Mouse (Mus musculus) CH12.LX (cell line): ENCODE results near the gene Igf1. TPM values are rescaled to one million over a fixed set of nuclear protein-coding genes. Genes with fewer than 3 reads are reported as not detected.

Source experiments
- DNase-seq: peaks from one replicate; pipeline ENCODE4 v3.0.0-alpha.2; 2013; ENCODE audit errors: extremely low read depth
- H3K27ac ChIP-seq: 2 replicates; pipeline ENCODE4 v1.5.1; 2012; ENCODE audit warnings: low read depth, mild to moderate bottlenecking, control low read depth, moderate library complexity; ENCODE audit not compliant: insufficient read depth
- H3K27me3 ChIP-seq: replicated peaks from 2 replicates; pipeline ENCODE3; 2012; ENCODE audit warnings: inconsistent platforms
- H3K36me3 ChIP-seq, 2 experiments: replicated peaks in 1 of 2; 2 replicates each; pipeline versions ENCODE3 to v1.6.1; 2012; ENCODE audit warnings: inconsistent platforms in 1 of 2, low read length in 1 of 2, mild to moderate bottlenecking in 1 of 2, mixed read lengths in 1 of 2, moderate library complexity in 1 of 2; ENCODE audit not compliant: control insufficient read depth in 1 of 2, insufficient read depth in 1 of 2
- H3K4me1 ChIP-seq, 2 experiments: 2 replicates each; pipeline ENCODE4 v1.6.1; 2012; ENCODE audit warnings: inconsistent platforms in 1 of 2, moderate library complexity in 1 of 2; ENCODE audit not compliant: insufficient read depth in 2 of 2, control insufficient read depth in 1 of 2
- H3K4me2 ChIP-seq: 2 replicates; pipeline ENCODE4 v1.6.1; 2012; ENCODE audit warnings: low read depth, mild to moderate bottlenecking, control low read depth; ENCODE audit not compliant: poor library complexity, insufficient read depth, severe bottlenecking
- H3K4me3 ChIP-seq, 3 experiments: fragments of 150-350 bp in 1 of 3; sonication (generic) in 1 of 3; replicated peaks in 1 of 3; 2 replicates each; pipeline versions ENCODE3 to v1.5.1; 2011 to 2012; ENCODE audit warnings: low read depth in 2 of 3, low read length in 2 of 3, mild to moderate bottlenecking in 2 of 3, moderate library complexity in 2 of 3, control low read depth in 1 of 3, improper control_type of control experiment in 1 of 3, inconsistent platforms in 1 of 3, mixed read lengths in 1 of 3; ENCODE audit not compliant: poor library complexity in 1 of 3
- H3K79me2 ChIP-seq: replicated peaks from 2 replicates; pipeline ENCODE4 v1.6.1; 2012; ENCODE audit warnings: mild to moderate bottlenecking, moderate library complexity; ENCODE audit not compliant: control insufficient read depth, poor library complexity, insufficient read depth, severe bottlenecking; ENCODE audit errors: extremely low read depth
- H3K9ac ChIP-seq: 2 replicates; pipeline ENCODE4 v1.6.1; 2012; ENCODE audit warnings: low read depth, mild to moderate bottlenecking, control low read depth, moderate library complexity; ENCODE audit not compliant: insufficient read depth
- H3K9me3 ChIP-seq: replicated peaks from 2 replicates; pipeline ENCODE3; 2012; ENCODE audit warnings: low read length, inconsistent platforms, mixed read lengths
- CHD1 ChIP-seq: IDR thresholded peaks from 2 replicates; pipeline ENCODE4 v1.6.1; 2012; ENCODE audit warnings: low read depth, low read length, improper control_type of control experiment, inconsistent platforms
- ETS1 ChIP-seq: conservative IDR thresholded peaks from 2 replicates; pipeline ENCODE4 v1.6.1; 2012; ENCODE audit warnings: low read depth, mild to moderate bottlenecking, inconsistent platforms, low read length, improper control_type of control experiment, moderate library complexity
- GABPA ChIP-seq: IDR thresholded peaks from 2 replicates; pipeline ENCODE4 v1.6.1; 2012; ENCODE audit warnings: low read depth, low read length, improper control_type of control experiment, inconsistent platforms; ENCODE audit not compliant: insufficient replicate concordance
- HCFC1 ChIP-seq: IDR thresholded peaks from 2 replicates; pipeline ENCODE4 v1.6.1; 2012; ENCODE audit warnings: low read depth, mild to moderate bottlenecking, inconsistent platforms, low read length, improper control_type of control experiment
- IRF4 ChIP-seq: IDR thresholded peaks from 2 replicates; pipeline ENCODE4 v1.6.1; 2014; ENCODE audit warnings: low read depth, mild to moderate bottlenecking, inconsistent platforms, low read length, improper control_type of control experiment
- JUN ChIP-seq: IDR thresholded peaks from 2 replicates; pipeline ENCODE4 v1.6.1; 2011; ENCODE audit warnings: low read depth, mild to moderate bottlenecking, low read length, improper control_type of control experiment, moderate library complexity; ENCODE audit not compliant: insufficient read depth
- JUND ChIP-seq: conservative IDR thresholded peaks from 2 replicates; pipeline ENCODE4 v1.6.1; 2011; ENCODE audit warnings: low read depth, low read length, improper control_type of control experiment
- KAT2A ChIP-seq: IDR thresholded peaks from 2 replicates; pipeline ENCODE4 v1.6.1; 2012; ENCODE audit warnings: low read length, improper control_type of control experiment, inconsistent platforms; ENCODE audit not compliant: insufficient replicate concordance
- MAFK ChIP-seq: IDR thresholded peaks from 2 replicates; pipeline ENCODE4 v1.6.1; 2011; ENCODE audit warnings: low read length, improper control_type of control experiment; ENCODE audit not compliant: insufficient replicate concordance
- MAZ ChIP-seq: IDR thresholded peaks from 2 replicates; pipeline ENCODE4 v1.6.1; 2012; ENCODE audit warnings: low read depth, mild to moderate bottlenecking, inconsistent platforms, low read length, improper control_type of control experiment, moderate library complexity
- NRF1 ChIP-seq: IDR thresholded peaks from 2 replicates; pipeline ENCODE4 v1.6.1; 2014; ENCODE audit warnings: low read depth, mild to moderate bottlenecking, inconsistent platforms, low read length, improper control_type of control experiment, moderate library complexity
- POLR2AphosphoS2 ChIP-seq: IDR thresholded peaks from 2 replicates; pipeline ENCODE4 v1.6.1; 2011; ENCODE audit warnings: low read depth, low read length, improper control_type of control experiment
- RCOR1 ChIP-seq: conservative IDR thresholded peaks from 2 replicates; pipeline ENCODE4 v1.6.1; 2012; ENCODE audit warnings: low read depth, mild to moderate bottlenecking, inconsistent platforms, low read length, improper control_type of control experiment
- SIN3A ChIP-seq: IDR thresholded peaks from 2 replicates; pipeline ENCODE4 v1.6.1; 2012; ENCODE audit warnings: low read length, improper control_type of control experiment, inconsistent platforms
- TBP ChIP-seq: conservative IDR thresholded peaks from 2 replicates; pipeline ENCODE4 v1.6.1; 2011; ENCODE audit warnings: low read depth, low read length, improper control_type of control experiment
- TCF12 ChIP-seq: IDR thresholded peaks from 2 replicates; pipeline ENCODE4 v1.6.1; 2014; ENCODE audit warnings: low read depth, mild to moderate bottlenecking, inconsistent platforms, low read length, improper control_type of control experiment
- dilution Hi-C: fragments of 300-500 bp; cut with MboI; formaldehyde crosslinking; loops from 2 replicates; pipeline ENCODE4 v1.14.3; 2020; ENCODE audit warnings: low sequenced_read_pairs; ENCODE audit not compliant: extremely low pct_unique_long_range_greater_than_20kb, extremely low pct_ligation_motif_present
- in situ Hi-C: fragments of 300-500 bp; cut with MboI; formaldehyde crosslinking; loops from 3 replicates; pipeline ENCODE4 v1.14.3; 2019; ENCODE audit warnings: low sequenced_read_pairs, low pct_ligation_motif_present, low pct_unique_long_range_greater_than_20kb, mixed read lengths
- polyA plus RNA-seq: library from polyadenylated mRNA; unstranded; fragments of >175 nt; gene quantifications from 2 replicates; pipeline ENCODE4 v1.2.1, GENCODE M21; 2012; ENCODE audit warnings: low read depth; ENCODE audit not compliant: insufficient read length
- total RNA-seq, 2 experiments: library from RNA; depleted of rRNA; stranded (reverse); fragments of 300-350 nt in 1 of 2; fragments of >200 nt in 1 of 2; gene quantifications; 2 replicates each; pipeline ENCODE4 v1.2.3; 2012 to 2014

Igf1 gene
- total and polyA plus RNA-seq, 3 experiments, result 0.23 TPM; not detected in 2

DNA sequence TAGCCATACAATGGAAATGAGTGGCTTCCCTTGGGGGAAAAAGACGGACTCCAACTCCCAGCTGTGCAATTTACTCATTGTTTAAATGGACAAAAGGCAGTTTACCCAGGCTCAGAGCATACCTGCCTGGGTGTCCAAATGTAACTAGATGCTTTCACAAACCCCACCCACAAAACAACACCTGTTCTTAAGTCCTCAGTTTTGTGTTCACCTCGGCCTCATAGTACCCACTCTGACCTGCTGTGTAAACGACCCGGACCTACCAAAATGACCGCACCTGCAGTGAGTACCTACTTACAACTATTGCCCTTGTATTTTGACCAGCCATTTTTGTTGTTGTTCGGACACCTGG, 3.0 kb downstream of the Igf1 start:
- peaks cover 5% of the 10 kb centered on the region for H3K27me3 ChIP-seq
- no peak overlapping the region for H3K4me3 ChIP-seq
- no peaks in the 10 kb centered on the region for H3K9me3 ChIP-seq
- no peak overlapping the region for H3K4me2 ChIP-seq
- no peak overlapping the region for H3K9ac ChIP-seq
- no peak for DNase-seq
- dilution Hi-C loops (no loop called here), in situ Hi-C loops (no loop called here)
- no peak overlapping the region for H3K27ac ChIP-seq
- peaks cover 16 to 26% of the 10 kb centered on the region in 2 experiments for H3K4me1 ChIP-seq
- H3K36me3 ChIP-seq, result no peaks in the 10 kb centered on the region
- TF ChIP-seq HCFC1, result no peak
- no peak for TF ChIP-seq CHD1
- no peak for TF ChIP-seq POLR2AphosphoS2
- no peak for TF ChIP-seq TCF12
- no peak for TF ChIP-seq GABPA
- TF ChIP-seq MAFK, result no peak
- TF ChIP-seq MAZ, result no peak
- no peak for TF ChIP-seq JUN
- TF ChIP-seq NRF1, result no peak
- no peaks in the 10 kb centered on the region for H3K79me2 ChIP-seq

DNA sequence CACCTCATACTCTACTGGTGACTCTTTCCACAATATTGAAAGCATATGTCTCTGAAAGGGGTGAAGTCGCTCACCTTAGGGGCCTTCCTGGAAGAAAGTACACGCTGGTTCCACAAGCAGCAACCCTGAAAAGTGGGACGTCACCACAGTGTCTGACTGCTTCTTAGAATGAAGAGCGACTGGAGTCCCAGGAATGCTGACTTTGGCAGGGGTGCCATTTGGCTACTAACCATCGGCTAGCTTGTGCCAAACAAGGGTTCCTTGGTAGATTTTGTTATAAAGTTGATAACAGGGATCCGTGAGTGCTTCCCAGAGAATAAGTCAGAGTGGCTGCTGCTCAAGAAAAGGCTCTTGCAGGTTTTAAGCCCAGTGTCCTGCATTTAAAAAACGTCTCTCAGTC, 4.8 kb downstream of the Igf1 start:
- Histone ChIP-seq H3K4me2 (no peak overlapping the region), H3K27me3 (peaks cover 2% of the 10 kb centered on the region), H3K4me1 (peaks cover 4 to 8% of the 10 kb centered on the region in 2 experiments), H3K27ac (no peak overlapping the region), H3K36me3 (no peaks in the 10 kb centered on the region), H3K9ac (no peak overlapping the region), H3K4me3 (no peak overlapping the region), H3K9me3 (no peaks in the 10 kb centered on the region), H3K79me2 (no peaks in the 10 kb centered on the region)
- in situ Hi-C loops (no loop called here), dilution Hi-C loops (no loop called here)
- no peak for TF ChIP-seq IRF4
- TF ChIP-seq TBP, result no peak
- TF ChIP-seq SIN3A, result no peak
- no peak for TF ChIP-seq RCOR1
- TF ChIP-seq JUND, result no peak
- TF ChIP-seq ETS1, result no peak
- TF ChIP-seq CHD1, result no peak
- no peak for TF ChIP-seq KAT2A
- TF ChIP-seq MAFK, result no peak
- no peak for DNase-seq
